16 mouse cellular contexts compared by ENCODE assay signal in genomic region chr3:52706626-52707025, GRCm38 (mm10).
DNase-seq lines count a peak whose midpoint lies in the region.
"Had no signal": no experiment of that assay in that cellular context is flagged by ENCODE, and none has a peak within 500 bp of the region (broad histone marks: within the 10 kb centered on the region; RNA-seq: fewer than 3 reads in every experiment).

No protein-coding gene starts in this region.

- peak; percentile 15 to 28 for DNase-seq in layer of hippocampus, adult 8-10 months (ENCODE audit: low spot score in 2 of 2)
- DNase-seq in layer of hippocampus, postnatal 36 days: no peak
- DNase-seq in right cerebral cortex, postnatal 25 days: peak; percentile 12
- no peak for DNase-seq in right cerebral cortex, postnatal 10 days (ENCODE audit: low spot score in 2 of 2)
- peak; percentile 52 for DNase-seq in brain, adult 2 months (ENCODE audit: low read depth, low spot score)
- DNase-seq in kidney, postnatal 14 days: no peak
- DNase-seq: adrenal gland, postnatal 25 days; B cell, adult 2 months; cerebellum, adult 18-20 months; cerebellum, postnatal 10 days; heart, postnatal 14 days; kidney, adult 8-10 months; left cerebral cortex, postnatal 4 days; liver, embryonic 13.5 days; lung, adult 18-20 months; retina, postnatal 1 day had no signal

Comparison
In these comparisons a context has a peak if more than half of its experiments do, and no peak if none do; other contexts are left out.
1. DNase-seq: peak in layer of hippocampus, adult 8-10 months (2 of 2), right cerebral cortex, postnatal 25 days (single experiment) and brain, adult 2 months (single experiment); none in layer of hippocampus, postnatal 36 days (0 of 2), right cerebral cortex, postnatal 10 days (0 of 2) and kidney, postnatal 14 days (single experiment).